Mouse (Mus musculus) MEL (cell line): ENCODE measurements around the gene Pgpep1.

Source experiments
- CHD2 ChIP-seq: IDR thresholded peaks from 2 replicates; pipeline ENCODE4 v1.6.1; 2011; ENCODE audit warnings: low read length, improper control_type of control experiment
- CTCF ChIP-seq, 3 experiments: IDR thresholded peaks in 2 of 3; conservative IDR thresholded peaks in 1 of 3; 2 replicates each; pipeline ENCODE4 v1.5.1; 2011 to 2012; ENCODE audit warnings: low read length in 3 of 3, low read depth in 2 of 3, mild to moderate bottlenecking in 2 of 3, improper control_type of control experiment in 1 of 3, inconsistent platforms in 1 of 3, mixed read lengths in 1 of 3, moderate library complexity in 1 of 3; ENCODE audit not compliant: control insufficient read depth in 1 of 3, insufficient read depth in 1 of 3, poor library complexity in 1 of 3, severe bottlenecking in 1 of 3
- E2F4 ChIP-seq: IDR thresholded peaks from 2 replicates; pipeline ENCODE4 v1.6.1; 2011; ENCODE audit warnings: low read depth, low read length, improper control_type of control experiment, borderline replicate concordance
- EP300 ChIP-seq, 2 experiments: IDR thresholded peaks; 2 replicates each; pipeline ENCODE4 v1.6.1; 2011; ENCODE audit warnings: improper control_type of control experiment in 2 of 2, low read length in 2 of 2, low read depth in 1 of 2, mild to moderate bottlenecking in 1 of 2
- GABPA ChIP-seq: IDR thresholded peaks from 2 replicates; pipeline ENCODE4 v1.6.1; 2012; ENCODE audit warnings: low read depth, mild to moderate bottlenecking, inconsistent platforms, low read length, improper control_type of control experiment, moderate library complexity
- MAX ChIP-seq: IDR thresholded peaks from 2 replicates; pipeline ENCODE4 v1.6.1; 2011; ENCODE audit warnings: low read length, improper control_type of control experiment
- MYC ChIP-seq: IDR thresholded peaks from 2 replicates; pipeline ENCODE4 v1.6.1; 2011; ENCODE audit warnings: low read depth, mild to moderate bottlenecking, low read length, improper control_type of control experiment, moderate library complexity
- NRF1 ChIP-seq: IDR thresholded peaks from 2 replicates; pipeline ENCODE4 v1.6.1; 2014; ENCODE audit warnings: low read depth, mild to moderate bottlenecking, inconsistent platforms, low read length, improper control_type of control experiment, moderate library complexity; ENCODE audit not compliant: poor library complexity, insufficient read depth, severe bottlenecking
- POLR2A ChIP-seq, 2 experiments: IDR thresholded peaks; 2 replicates each; pipeline ENCODE4 v1.6.1; 2011 to 2012; ENCODE audit warnings: low read length in 2 of 2, mild to moderate bottlenecking in 2 of 2, control low read depth in 1 of 2, improper control_type of control experiment in 1 of 2, low read depth in 1 of 2, moderate library complexity in 1 of 2; ENCODE audit not compliant: control insufficient read depth in 1 of 2, insufficient read depth in 1 of 2, poor library complexity in 1 of 2
- ZC3H11A ChIP-seq: IDR thresholded peaks from 2 replicates; pipeline ENCODE4 v1.6.1; 2012; ENCODE audit warnings: low read depth, mild to moderate bottlenecking, inconsistent platforms, low read length, improper control_type of control experiment

GRCm38 (mm10) chr8:70687576-70687975 is 27.4 kb upstream of the Pgpep1 start:
- no peak for TF ChIP-seq E2F4
- no peak for TF ChIP-seq EP300 (IDR thresholded peaks at IDR 0.05; ENCODE audit: low read depth in 1 of 2, low read length in 2 of 2)
- TF ChIP-seq ZC3H11A, result no peak
- no peak for TF ChIP-seq CTCF (IDR thresholded peaks at IDR 0.05 in 2 of 3, conservative IDR thresholded peaks at IDR 0.05 in 1 of 3; ENCODE audit: control insufficient read depth in 1 of 3, insufficient read depth in 1 of 3, low read depth in 2 of 3, low read length in 3 of 3, poor library complexity in 1 of 3, severe bottlenecking in 1 of 3)
- TF ChIP-seq MAX, result no peak
- TF ChIP-seq NRF1, result no peak
- TF ChIP-seq CHD2, result no peak
- no peak for TF ChIP-seq POLR2A (IDR thresholded peaks at IDR 0.05; ENCODE audit: control insufficient read depth in 1 of 2, insufficient read depth in 1 of 2, low read depth in 1 of 2, low read length in 2 of 2, poor library complexity in 1 of 2)
- TF ChIP-seq MYC, result no peak
- TF ChIP-seq GABPA, result no peak
